Mouse (Mus musculus) hindbrain, embryonic 11.5 days (tissue): ENCODE data around the gene Myo10. TPM values are rescaled to one million over a fixed set of nuclear protein-coding genes. Genes with fewer than 3 reads are reported as not detected.

Source experiments
- ATAC-seq: fragments of 200-750 bp; cut with Nextera tagmentation; 2 replicates; pipeline ENCODE4 v1.8.0; 2017; ENCODE audit warnings: mild to moderate bottlenecking, moderate TSS enrichment, moderate library complexity; ENCODE audit not compliant: low FRiP score
- DNase-seq: peaks from one replicate; pipeline ENCODE4 v3.0.0-alpha.2; 2015; ENCODE audit warnings: low spot score
- H3K27ac ChIP-seq: fragments of 300-500 bp; sonication (generic); 2 replicates; pipeline ENCODE4 v1.5.1; 2014; ENCODE audit warnings: mild to moderate bottlenecking, low read depth, low read length
- H3K27me3 ChIP-seq: fragments of 300-500 bp; sonication (generic); 2 replicates; pipeline ENCODE4 v1.6.1; 2014; ENCODE audit warnings: mild to moderate bottlenecking, low read length, moderate library complexity, mixed read lengths; ENCODE audit not compliant: control insufficient read depth, insufficient read depth
- H3K36me3 ChIP-seq: fragments of 300-500 bp; sonication (generic); 2 replicates; pipeline ENCODE4 v1.6.1; 2014; ENCODE audit warnings: mild to moderate bottlenecking, low read length, moderate library complexity, mixed read lengths; ENCODE audit not compliant: control insufficient read depth, insufficient read depth
- H3K4me1 ChIP-seq: fragments of 300-500 bp; sonication (generic); replicated peaks from 2 replicates; pipeline ENCODE4 v1.6.1; 2014; ENCODE audit warnings: low read length, mixed read lengths; ENCODE audit not compliant: control insufficient read depth, insufficient read depth
- H3K4me2 ChIP-seq: fragments of 300-500 bp; sonication (generic); replicated peaks from 2 replicates; pipeline ENCODE4 v1.6.1; 2014; ENCODE audit warnings: mild to moderate bottlenecking, low read depth, low read length
- H3K4me3 ChIP-seq: fragments of 300-500 bp; sonication (generic); 2 replicates; pipeline ENCODE4 v1.5.1; 2014; ENCODE audit warnings: low read depth, low read length
- H3K9ac ChIP-seq: fragments of 300-500 bp; sonication (generic); 2 replicates; pipeline ENCODE4 v1.6.1; 2014; ENCODE audit warnings: low read depth, low read length
- H3K9me3 ChIP-seq: fragments of 300-500 bp; sonication (generic); 2 replicates; pipeline ENCODE4 v1.6.1; 2016; ENCODE audit warnings: low read length; ENCODE audit not compliant: control insufficient read depth
- WGBS: fragments of 180-500 bp; shearing (Covaris S2); extraction: QIAGEN DNeasy Blood & Tissue Kit; methylation state at CpG from one replicate; pipeline ENCODE4 v1.1.7; 2014; 5-methylcytosine and 5-hydroxymethylcytosine counted together
- polyA plus RNA-seq: library from polyadenylated mRNA; unstranded; fragments of >200 nt; fragmentation: Nextera tagmentation; extraction: Ambion mirVana; gene quantifications from 2 replicates; pipeline ENCODE4 v1.2.1, GENCODE M21; 2014

Myo10 gene
- polyA plus RNA-seq, 1 experiment from 2014 or later, result 45.2 TPM

DNA sequence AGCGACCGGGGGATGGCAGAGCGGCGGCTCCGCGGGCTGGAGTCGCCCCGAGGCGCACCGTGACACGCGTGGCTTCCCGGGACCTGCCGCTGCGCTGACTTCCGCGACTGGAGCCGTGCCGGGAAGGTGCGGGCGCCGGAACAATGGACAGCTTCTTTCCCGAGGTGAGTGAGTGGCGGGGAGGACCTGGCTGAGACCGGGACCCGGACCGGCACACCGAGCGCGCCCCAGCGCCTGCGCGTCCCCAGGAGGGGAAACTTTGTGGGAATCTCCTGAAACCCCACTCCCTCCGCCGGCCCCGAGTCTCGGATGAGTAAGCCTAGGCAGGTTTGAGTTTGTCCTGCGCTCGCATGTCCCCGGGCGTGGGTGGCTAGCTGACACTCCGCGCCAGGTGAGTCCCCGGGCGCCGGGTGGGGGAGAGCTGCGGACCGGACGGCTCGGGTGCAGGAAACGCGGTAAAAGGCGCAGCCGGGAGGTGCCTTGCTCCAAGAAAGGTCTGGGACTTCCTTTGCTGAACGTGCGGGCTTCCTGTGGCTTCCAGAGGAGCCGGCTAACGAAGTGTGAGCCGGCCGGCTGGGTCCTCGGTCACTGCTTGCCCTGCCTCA lies 644 bp downstream of the Myo10 start:
- peak overlapping the region; percentile 80 for H3K9ac ChIP-seq
- peak overlapping the region; percentile 87 for H3K4me2 ChIP-seq
- H3K36me3 ChIP-seq, result no peaks in the 10 kb centered on the region
- peak overlapping the region; percentile 88 for H3K4me3 ChIP-seq
- WGBS, result under 1% methylated on average over 59 of the region's 61 CpGs
- 0 out of 2 replicates have a peak, but pooled peaks cover 2% of the 10 kb centered on the region for H3K4me1 ChIP-seq
- H3K9me3 ChIP-seq, result no peaks in the 10 kb centered on the region
- H3K27me3 ChIP-seq, result no peaks in the 10 kb centered on the region
- H3K27ac ChIP-seq, result peak overlapping the region; percentile 75; the same call in 1 of the 2 replicates
- ATAC-seq (no peak; the same call in 1 of the 2 replicates), DNase-seq (peak; percentile 66)

- no peaks in the 10 kb centered on the region for H3K36me3 ChIP-seq
- H3K27me3 ChIP-seq, result no peaks in the 10 kb centered on the region
- H3K27ac ChIP-seq, result no peak overlapping the region
- ATAC-seq, result no peak
- H3K4me2 ChIP-seq, result peak overlapping the region; percentile 87
- H3K9ac ChIP-seq, result peak overlapping the region; percentile 80
- no peaks in the 10 kb centered on the region for H3K9me3 ChIP-seq
- peak overlapping the region; percentile 88 for H3K4me3 ChIP-seq
- 0 out of 2 replicates have a peak, but pooled peaks cover 2% of the 10 kb centered on the region for H3K4me1 ChIP-seq
- 9% methylated on average over 9 of the region's 9 CpGs for WGBS
- DNase-seq, result no peak
These were observed 1.3 kb downstream of the Myo10 start for GRCm38 (mm10) chr15:25623556-25624180.

GRCm38 (mm10) chr15:25624263-25624662 lies 1.9 kb downstream of the Myo10 start:
- H3K27ac ChIP-seq, result no peak overlapping the region
- H3K4me3 ChIP-seq, result peak overlapping the region; percentile 88; the same call in 1 of the 2 replicates
- DNase-seq (peak; percentile 53), ATAC-seq (no peak)
- H3K9me3 ChIP-seq, result no peaks in the 10 kb centered on the region
- 0 out of 2 replicates have a peak, but pooled peaks cover 2% of the 10 kb centered on the region for H3K4me1 ChIP-seq
- no peaks in the 10 kb centered on the region for H3K36me3 ChIP-seq
- no peaks in the 10 kb centered on the region for H3K27me3 ChIP-seq
- 0 out of 2 replicates have a peak overlapping the region, but pooled peaks have one; percentile 87 for H3K4me2 ChIP-seq
- H3K9ac ChIP-seq, result no peak overlapping the region
- WGBS, result 40% methylated on average over 3 of the region's 3 CpGs

- Histone ChIP-seq H3K36me3 (no peaks in the 10 kb centered on the region), H3K4me2 (no peak overlapping the region), H3K4me1 (0 out of 2 replicates have a peak, but pooled peaks cover 2% of the 10 kb centered on the region), H3K27ac (no peak overlapping the region), H3K4me3 (no peak overlapping the region), H3K27me3 (no peaks in the 10 kb centered on the region), H3K9ac (no peak overlapping the region), H3K9me3 (no peaks in the 10 kb centered on the region)
- DNase-seq (no peak), ATAC-seq (no peak)
- WGBS, result 70% methylated on average over 4 of the region's 4 CpGs
These were observed 3.1 kb downstream of the Myo10 start for GRCm38 (mm10) chr15:25625471-25625870.

- Histone ChIP-seq H3K4me2 (no peak overlapping the region), H3K4me1 (0 out of 2 replicates have a peak, but pooled peaks cover 2% of the 10 kb centered on the region), H3K36me3 (no peaks in the 10 kb centered on the region), H3K27me3 (no peaks in the 10 kb centered on the region), H3K4me3 (no peak overlapping the region), H3K27ac (no peak overlapping the region), H3K9ac (no peak overlapping the region), H3K9me3 (no peaks in the 10 kb centered on the region)
- 83% methylated on average over 7 of the region's 7 CpGs for WGBS
- no peak for DNase-seq
- no peak for ATAC-seq
These were observed 4.7 kb downstream of the Myo10 start for GRCm38 (mm10) chr15:25627012-25627411.

DNA sequence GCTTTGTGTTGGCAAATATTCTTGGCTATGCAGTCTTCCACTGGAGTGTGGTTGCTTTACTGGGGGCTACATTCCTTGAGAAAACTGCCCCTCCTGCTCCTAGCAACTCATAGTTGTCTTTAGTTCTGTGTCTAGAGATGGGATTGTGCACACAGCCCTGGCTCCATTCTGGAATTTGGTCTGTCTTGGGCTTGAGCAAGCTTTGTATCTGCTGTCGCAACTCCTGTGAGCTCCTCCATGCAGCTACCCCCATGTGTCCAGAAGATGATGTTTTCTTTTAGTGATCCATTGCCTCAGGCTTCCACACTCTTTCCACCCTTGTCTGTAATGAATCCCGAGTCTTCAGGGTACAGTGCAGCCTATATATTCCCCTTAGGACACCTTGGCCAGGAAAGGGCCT lies 5.9 kb downstream of the Myo10 start:
- ATAC-seq, result no peak

GRCm38 (mm10) chr15:25630716-25631115 lies 8.4 kb downstream of the Myo10 start:
- Histone ChIP-seq H3K27me3 (no peaks in the 10 kb centered on the region), H3K4me2 (no peak overlapping the region), H3K4me1 (no peaks in the 10 kb centered on the region), H3K27ac (no peak overlapping the region), H3K36me3 (no peaks in the 10 kb centered on the region), H3K9me3 (no peaks in the 10 kb centered on the region), H3K4me3 (no peak overlapping the region), H3K9ac (no peak overlapping the region)
- WGBS, result 85% methylated on average over 9 of the region's 9 CpGs
- ATAC-seq, result no peak
- no peak for DNase-seq

More for the DNA sequence above, 5.9 kb downstream of the Myo10 start:
- no peak overlapping the region for H3K4me2 ChIP-seq
- no peaks in the 10 kb centered on the region for H3K36me3 ChIP-seq
- DNase-seq, result no peak
- H3K27me3 ChIP-seq, result no peaks in the 10 kb centered on the region
- H3K4me3 ChIP-seq, result no peak overlapping the region
- H3K27ac ChIP-seq, result no peak overlapping the region
- H3K9ac ChIP-seq, result no peak overlapping the region
- H3K9me3 ChIP-seq, result no peaks in the 10 kb centered on the region
- H3K4me1 ChIP-seq, result 0 out of 2 replicates have a peak, but pooled peaks cover 2% of the 10 kb centered on the region
- 97% methylated on average over 2 of the region's 2 CpGs for WGBS

DNA sequence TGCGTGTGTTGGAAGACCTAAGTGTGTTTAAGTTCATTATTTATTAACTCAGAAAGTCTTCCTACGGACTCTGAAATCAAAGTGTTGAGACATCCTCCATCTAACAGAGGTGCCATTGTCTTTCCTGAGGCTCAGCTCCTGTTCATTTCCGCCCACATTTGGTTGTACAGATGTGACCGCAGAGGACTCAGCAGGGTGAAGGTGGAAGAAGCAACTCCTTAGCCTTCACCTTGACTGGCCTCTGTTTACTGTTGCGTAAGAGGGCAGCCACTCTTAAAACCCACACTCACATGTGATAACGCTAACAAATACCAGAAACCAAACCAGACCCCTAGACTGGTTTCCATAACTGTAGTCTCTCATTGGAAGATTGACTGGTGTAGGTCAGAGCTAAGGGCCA lies 9.0 kb downstream of the Myo10 start:
- Histone ChIP-seq H3K36me3 (no peaks in the 10 kb centered on the region), H3K4me2 (no peak overlapping the region), H3K4me3 (no peak overlapping the region), H3K4me1 (no peaks in the 10 kb centered on the region), H3K9ac (no peak overlapping the region), H3K27me3 (no peaks in the 10 kb centered on the region), H3K27ac (no peak overlapping the region), H3K9me3 (no peaks in the 10 kb centered on the region)
- DNase-seq, result no peak
- 89% methylated on average over 6 of the region's 6 CpGs for WGBS
- no peak for ATAC-seq

GRCm38 (mm10) chr15:25632902-25633301 lies 10.6 kb downstream of the Myo10 start:
- no peak for DNase-seq
- no peaks in the 10 kb centered on the region for H3K27me3 ChIP-seq
- no peak for ATAC-seq
- no peak overlapping the region for H3K4me3 ChIP-seq
- no peak overlapping the region for H3K9ac ChIP-seq
- H3K36me3 ChIP-seq, result no peaks in the 10 kb centered on the region
- 87% methylated on average over 11 of the region's 11 CpGs for WGBS
- no peaks in the 10 kb centered on the region for H3K4me1 ChIP-seq
- no peaks in the 10 kb centered on the region for H3K9me3 ChIP-seq
- no peak overlapping the region for H3K27ac ChIP-seq
- no peak overlapping the region for H3K4me2 ChIP-seq
